14 mouse cellular contexts compared by ENCODE assay signal in the genomic region with DNA sequence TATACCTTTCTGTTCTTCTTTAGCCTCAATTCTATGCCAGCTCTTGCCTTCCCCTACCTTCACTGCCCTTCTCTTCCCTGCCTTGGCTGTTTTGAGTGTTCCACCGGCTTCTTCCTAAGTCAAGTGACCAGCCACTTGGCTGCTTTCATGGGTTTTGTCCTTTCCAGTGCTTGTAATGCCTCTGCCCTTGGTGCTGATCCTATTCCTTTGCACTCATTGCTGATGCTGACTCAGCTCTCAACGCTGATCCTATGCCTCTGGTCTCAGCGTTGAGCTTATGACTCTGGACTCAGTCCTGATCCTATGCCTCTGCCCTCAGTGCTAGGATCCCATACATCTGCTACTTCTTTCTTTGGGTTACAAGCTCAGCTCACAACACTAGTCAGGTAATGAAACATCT.
"Had no signal": no experiment of that assay in that cellular context is flagged by ENCODE, and none has a peak within 500 bp of the region (broad histone marks: within the 10 kb centered on the region; RNA-seq: fewer than 3 reads in every experiment).

No protein-coding gene starts in this region.

- ATAC-seq: liver, embryonic 12.5 days; midbrain, embryonic 13.5 days had no signal

- H3K4me3 ChIP-seq: layer of hippocampus, adult 2 months; limb, embryonic 15.5 days; liver, embryonic 12.5 days; lung, embryonic 15.5 days; midbrain, embryonic 13.5 days; myocyte; neural tube, embryonic 15.5 days had no signal

- H3K9me3 ChIP-seq: limb, embryonic 15.5 days; liver, embryonic 12.5 days; lung, embryonic 15.5 days; midbrain, embryonic 13.5 days; neural tube, embryonic 15.5 days had no signal

- H3K27ac ChIP-seq: layer of hippocampus, adult 2 months; limb, embryonic 15.5 days; liver, embryonic 12.5 days; lung, embryonic 15.5 days; midbrain, embryonic 13.5 days; neural tube, embryonic 15.5 days had no signal

- H3K4me1 ChIP-seq: limb, embryonic 15.5 days; liver, embryonic 12.5 days; lung, embryonic 15.5 days; midbrain, embryonic 13.5 days; neural tube, embryonic 15.5 days had no signal

- H3K9ac ChIP-seq: limb, embryonic 15.5 days; liver, embryonic 12.5 days; lung, embryonic 15.5 days; midbrain, embryonic 13.5 days; neural tube, embryonic 15.5 days had no signal

- DNase-seq: kidney, adult 8-10 months; kidney, postnatal 10 days; left cerebral cortex, postnatal 4 days; lung, postnatal 14 days; right cerebral cortex, adult 18-20 months; right cerebral cortex, postnatal 25 days; thymus, postnatal 36 days had no signal

- H3K4me2 ChIP-seq: limb, embryonic 15.5 days; liver, embryonic 12.5 days; lung, embryonic 15.5 days; midbrain, embryonic 13.5 days; neural tube, embryonic 15.5 days had no signal

- H3K36me3 ChIP-seq: limb, embryonic 15.5 days; liver, embryonic 12.5 days; lung, embryonic 15.5 days; midbrain, embryonic 13.5 days; neural tube, embryonic 15.5 days had no signal

- H3K27me3 ChIP-seq: limb, embryonic 15.5 days; liver, embryonic 12.5 days; lung, embryonic 15.5 days; midbrain, embryonic 13.5 days; neural tube, embryonic 15.5 days had no signal
